Mouse (Mus musculus) frontal cortex, adult 2 months (tissue): ENCODE results near the gene Actr2. TPM values are rescaled to one million over a fixed set of nuclear protein-coding genes. Genes with fewer than 3 reads are reported as not detected.
A peak's percentile ranks its signal among the peaks of the same experiment; 100 is the strongest.
"Not testable (repeated sequence)": the region's sequence is repeated elsewhere in the genome, so short reads cannot be mapped to it uniquely, and the experiment has no call there.

ENCODE experiments used
- DNase-seq, 2 experiments: peaks; one replicate each; pipeline ENCODE4 v3.0.0; 2022; ENCODE audit warnings: low spot score in 1 of 2; ENCODE audit errors: extremely low spot score in 1 of 2
- polyA plus RNA-seq: library from polyadenylated mRNA; depleted of rRNA; stranded (reverse); fragments of >200 nt; gene quantifications from 2 replicates; pipeline ENCODE4 v1.2.3, GENCODE M21; 2012

Actr2 gene
- polyA plus RNA-seq, 1 experiment, result 145 TPM

DNA sequence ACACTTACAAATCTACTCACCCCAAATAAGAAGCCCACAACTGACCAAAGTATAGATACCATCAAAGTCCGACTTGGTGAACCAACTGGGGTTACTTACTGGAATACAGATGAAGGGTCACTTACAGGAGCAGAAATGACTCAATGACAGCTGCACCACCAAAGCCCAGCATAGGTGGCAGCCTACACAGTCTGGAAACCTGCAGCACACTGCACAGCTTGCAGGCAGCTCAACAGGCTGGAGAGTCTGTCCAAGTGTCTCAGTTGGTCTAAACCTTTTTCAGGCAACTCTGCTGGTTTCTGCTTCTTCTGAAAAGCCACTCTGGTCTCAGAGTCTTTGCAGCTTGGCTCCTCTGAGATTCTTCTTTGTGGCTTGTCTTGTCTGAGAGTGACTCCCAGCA is 12.7 kb upstream of the Actr2 start:
- DNase-seq, result no peak

DNA sequence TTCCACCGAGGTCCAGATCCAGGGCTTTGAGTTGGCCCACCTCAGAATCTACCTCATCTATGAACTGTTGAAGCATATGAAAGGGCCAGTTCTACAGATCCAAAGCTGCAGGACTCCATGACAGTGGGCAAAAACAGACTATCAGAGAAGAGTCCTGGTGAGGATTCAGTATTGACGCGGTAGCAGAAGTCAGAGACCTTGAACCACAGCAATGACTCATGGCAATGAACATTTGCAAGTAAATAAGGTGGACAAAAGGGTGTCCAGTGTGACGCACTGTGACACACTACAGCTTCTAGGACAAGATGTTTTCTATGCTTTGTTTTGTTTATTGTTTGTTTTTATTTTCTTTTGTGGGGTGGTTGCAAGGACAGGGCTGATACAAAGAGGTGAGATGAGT is 4.0 kb upstream of the Actr2 start:
- DNase-seq, result no peak

DNA sequence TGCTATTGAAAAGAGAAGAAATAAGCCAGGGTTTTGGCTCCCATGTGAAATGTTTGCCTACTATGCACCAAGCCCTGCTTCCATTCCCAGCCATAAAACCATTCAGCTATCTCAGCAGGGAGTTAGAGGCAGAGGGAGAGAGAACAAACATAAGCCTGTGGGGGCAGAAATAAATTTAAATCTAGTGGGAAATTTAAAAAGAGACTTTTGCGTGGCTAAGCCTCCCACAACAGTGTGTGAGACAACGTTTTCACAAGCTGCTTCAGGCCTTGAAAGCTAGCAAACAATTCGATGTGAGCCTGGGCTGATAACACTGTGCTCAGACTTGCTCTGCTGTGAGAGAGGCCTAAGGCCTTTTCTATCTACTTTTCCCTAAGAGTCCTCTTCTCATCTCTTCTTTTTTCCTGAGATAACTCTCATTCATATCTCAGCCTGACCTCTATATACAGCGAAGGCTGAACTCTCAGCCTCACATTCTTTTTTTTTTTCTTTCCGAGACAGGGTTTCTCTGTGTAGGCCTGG is 3.4 kb upstream of the Actr2 start:
- DNase-seq, result peak in 1 of 2 experiments; percentile 34

DNA sequence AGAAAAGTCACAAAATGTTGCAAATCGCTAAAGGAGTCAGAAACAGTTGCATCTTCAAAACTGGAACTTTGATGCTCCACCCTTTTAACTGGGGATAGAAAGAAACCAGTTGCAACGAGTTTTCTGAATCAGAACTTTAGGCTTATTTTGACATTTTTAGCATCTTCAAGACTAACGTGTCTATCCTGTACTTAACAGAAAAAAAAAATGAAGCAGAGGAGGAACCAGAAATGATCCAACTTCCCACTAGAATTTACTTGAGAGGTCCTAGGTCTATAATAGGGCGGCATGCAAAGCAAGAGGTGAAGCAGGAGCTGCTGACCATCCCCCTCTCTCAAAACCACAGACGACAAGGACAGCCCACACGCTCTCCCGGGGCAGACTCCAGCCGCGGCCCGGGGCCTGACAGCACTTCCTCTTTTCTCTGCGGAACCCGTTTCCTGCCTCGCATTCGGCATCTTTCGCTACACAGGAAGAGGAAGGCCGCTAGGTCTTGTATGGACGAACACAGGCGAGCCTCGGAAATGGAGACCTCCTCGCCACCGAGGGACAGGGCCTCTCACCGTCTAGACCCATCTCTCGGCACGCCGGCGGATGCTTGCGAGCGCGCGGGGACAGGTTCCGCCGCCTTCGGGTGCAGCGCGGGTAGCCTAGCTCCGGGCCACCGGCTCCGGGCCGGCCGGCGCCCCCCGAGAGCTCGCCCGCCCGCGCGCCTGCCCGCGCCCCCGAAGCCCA is 540 bp downstream of the Actr2 start:
- peak; percentile 50 to 72 for DNase-seq

DNA sequence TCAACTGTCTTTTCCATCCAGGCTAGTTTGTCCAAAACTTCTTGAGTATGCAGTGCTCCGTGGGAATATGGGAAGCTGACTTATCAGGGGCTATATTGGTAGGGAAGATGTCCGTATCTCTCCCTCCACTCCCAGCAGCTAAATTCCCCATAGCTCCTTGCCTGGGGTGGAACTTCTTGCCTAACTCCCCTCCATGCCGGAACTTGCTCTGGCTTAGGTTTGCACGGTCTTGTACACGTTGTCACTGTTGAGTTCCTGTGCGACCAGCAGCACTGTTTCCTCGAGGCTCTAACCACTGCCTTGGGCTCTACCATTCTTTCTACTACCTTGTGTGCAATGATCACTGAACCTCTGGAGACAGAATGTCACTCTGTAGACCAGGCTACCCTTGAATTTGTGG is 4.6 kb downstream of the Actr2 start:
- DNase-seq, result no peak

DNA sequence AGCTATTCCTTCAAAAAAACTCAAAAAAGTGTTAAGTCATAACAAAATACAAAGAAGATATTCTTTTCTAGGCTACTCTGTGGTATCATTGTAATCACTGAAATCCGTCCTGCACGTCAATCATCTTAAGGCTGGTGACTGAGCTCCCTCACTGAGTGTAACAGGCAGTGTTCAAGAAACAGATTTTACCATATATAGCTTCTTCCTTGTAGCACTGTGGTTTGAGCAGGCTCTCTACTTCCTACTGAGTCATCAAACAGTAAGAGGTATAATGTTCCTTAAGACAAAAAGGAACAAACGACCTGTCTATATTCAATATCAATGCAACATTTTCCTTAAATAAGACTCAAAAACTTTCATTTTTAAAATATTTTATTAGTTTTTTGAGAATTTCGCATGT is 5.0 kb downstream of the Actr2 start:
- no peak for DNase-seq

DNA sequence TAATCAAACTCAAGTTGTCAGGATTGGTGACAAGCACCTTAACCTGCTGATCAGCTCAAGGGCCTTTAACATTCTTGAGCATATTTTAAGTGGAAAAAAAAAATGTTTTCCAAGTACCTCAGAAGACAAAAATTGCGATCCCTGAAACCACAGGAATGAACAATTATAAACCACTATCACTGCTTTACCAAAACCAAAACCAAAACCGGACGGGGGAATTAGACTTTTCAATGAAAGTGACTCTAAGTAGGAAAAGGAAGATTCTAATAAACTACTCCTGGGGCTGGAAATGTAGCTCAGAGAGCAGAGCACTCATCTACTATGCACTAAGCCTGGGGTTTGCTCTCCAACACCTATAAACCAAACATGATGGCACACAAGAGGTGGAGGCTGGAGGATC is 5.8 kb downstream of the Actr2 start:
- no peak for DNase-seq

DNA sequence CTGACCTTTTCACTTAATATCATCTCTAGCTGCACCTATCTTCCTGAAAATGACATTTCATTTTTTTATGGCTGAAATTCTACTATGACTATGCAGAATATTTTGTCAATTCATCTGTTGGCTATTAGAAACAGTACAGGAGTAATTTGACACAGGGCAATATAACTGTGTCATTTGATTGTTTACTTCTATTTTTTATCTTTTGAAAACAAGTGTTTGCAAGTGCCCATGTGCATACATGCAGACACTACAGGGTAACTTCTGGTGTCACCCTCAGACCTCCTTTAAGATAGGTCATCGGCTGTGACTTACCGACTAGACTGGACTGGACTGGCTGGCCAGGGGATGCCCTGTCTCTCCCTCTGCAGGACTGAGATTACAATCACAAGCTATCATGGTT is 8.8 kb downstream of the Actr2 start:
- no peak for DNase-seq

DNA sequence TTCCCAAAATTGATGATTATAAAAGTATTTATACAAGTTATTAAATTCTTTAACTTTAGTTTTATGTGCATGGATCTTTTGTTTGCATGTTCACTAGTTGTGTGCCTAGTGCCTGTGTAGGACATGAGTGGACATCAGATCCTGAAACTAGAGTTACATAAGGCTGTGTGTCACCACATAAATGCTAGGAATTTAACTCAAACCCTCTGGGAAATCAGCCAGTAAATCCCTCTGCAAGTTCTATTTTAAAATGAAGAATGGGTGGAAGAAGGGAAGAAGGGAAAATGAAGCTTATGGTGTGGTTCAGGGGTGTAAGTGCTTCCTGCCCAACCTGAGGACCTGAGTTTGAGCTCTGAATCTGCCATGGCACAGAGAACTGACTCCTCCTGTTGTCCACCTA is 26.4 kb downstream of the Actr2 start:
- no peak for DNase-seq

DNA sequence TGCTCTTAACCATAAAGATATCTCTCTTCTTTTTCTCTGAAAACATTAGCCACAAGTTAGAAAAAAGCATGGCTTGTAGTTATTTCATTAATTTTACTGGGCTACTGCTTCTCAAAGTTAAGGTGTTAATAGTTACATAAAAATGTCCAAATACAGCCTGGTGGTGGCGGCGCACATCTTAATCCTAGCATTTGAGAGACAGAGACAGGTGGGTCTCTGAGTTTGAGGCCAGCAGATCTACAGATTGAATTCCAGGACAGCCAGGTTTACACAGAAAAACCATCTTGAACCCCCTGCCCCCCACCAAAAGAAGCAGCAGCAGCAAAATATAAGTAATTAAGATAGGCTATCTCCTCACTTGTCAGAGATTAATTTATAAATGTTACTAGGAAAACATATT is 27.1 kb downstream of the Actr2 start:
- no peak for DNase-seq

DNA sequence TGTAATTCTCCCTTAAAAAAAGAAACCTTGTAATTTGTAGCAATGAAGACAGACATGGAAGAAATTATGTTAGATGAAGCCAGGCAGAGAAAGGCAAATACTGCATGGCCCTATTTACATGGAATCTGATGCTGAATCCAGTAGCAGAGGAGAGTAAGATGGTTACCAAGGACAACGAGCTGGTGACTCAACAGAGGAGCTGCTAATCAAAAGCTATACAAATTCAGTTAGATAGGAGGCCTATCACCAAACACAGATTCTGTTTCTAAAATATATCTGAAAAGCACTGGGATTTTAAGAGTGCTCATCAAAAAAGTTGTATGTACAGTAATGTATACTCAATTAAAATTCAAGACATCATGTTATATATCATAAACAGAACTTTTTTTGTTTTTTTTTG is 37.3 kb downstream of the Actr2 start:
- DNase-seq, result no peak

DNA sequence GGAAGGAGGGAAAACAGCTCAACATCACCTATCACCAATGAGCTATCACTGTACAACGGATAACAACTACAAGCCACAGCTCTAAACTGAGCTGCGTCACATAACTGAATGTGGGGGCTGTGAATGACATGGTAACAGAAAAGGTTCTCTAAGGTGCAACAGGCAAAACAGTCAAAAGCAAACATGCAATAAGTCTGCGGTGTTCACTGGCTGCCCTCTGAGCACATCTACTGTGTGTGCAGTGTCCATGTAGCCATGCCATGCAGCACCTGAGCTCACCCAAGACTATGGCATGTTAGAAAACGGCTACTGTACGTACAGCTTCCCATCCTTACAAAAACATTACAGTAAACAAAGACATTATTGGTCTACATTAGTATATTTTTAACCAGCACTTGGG is 39.9 kb downstream of the Actr2 start:
- DNase-seq, result no peak

DNA sequence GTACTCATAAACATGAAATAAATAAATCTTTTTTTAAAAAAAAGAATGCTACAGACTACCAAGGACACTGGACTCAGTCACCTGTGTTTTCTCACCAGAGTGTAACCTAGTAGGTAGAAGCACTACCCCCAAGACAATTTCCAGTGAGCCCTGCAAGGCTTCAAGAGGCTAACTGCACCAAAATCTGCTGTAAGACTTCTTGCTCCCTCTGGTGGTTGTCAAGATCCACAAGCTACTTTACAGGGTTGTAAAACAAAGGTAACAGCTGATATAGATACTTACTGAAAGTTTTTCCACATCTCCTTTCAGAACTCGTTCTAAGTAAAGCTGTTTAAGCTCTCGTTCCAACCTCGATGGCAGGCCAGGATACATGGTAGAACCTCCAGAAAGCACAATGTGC is 40.5 kb downstream of the Actr2 start:
- DNase-seq, result peak; percentile 38 to 80

DNA sequence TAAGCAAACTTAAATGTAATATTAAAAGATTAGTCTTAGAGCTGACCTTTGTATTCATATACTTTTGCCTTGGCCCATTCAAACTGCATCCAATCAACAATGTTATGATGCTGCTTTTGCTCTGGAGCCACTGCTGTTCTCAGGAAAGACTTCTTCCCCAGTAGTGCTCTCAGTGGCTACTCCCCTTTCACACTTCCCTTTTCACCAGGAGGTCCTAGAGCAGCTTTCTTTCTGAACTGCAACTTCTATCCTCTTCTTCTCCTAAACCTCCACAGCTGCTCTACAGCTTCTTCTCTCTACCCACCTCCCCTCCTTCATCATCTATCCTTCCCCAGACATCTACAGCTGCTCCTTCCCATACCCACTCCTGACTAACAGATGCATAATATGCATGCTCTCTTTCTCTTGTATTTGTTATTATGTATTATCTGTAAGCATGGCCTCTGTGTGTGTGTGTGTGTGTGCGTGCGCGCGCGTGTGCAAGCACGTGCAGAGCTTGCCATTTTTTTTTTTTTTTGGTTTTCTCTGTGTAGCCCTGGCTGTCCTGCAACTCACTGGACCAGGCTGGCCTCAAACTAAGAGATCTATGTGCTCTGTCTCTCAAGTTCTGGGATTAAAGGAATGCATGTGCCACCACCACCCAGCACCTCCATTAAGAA is 44.2 kb downstream of the Actr2 start:
- no peak for DNase-seq

DNA sequence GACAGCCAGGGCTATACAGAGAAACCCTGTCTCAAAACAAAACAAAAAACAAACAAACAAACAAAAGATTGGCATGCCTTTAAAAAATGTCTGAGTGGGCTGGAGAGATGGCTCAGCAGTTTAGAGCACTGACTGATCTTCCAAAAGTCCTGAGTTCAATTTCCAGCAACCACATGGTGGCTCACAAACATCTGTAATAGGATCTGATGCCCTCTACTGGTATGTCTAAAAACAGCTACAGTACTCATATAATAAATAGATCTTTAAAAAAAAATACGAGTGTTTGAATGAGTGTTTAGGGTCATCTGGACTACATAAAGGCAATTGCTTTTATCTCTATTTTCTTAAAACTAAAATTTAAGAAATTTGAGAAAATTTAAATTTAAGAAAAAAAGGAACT is 45.2 kb downstream of the Actr2 start:
- no peak for DNase-seq

DNA sequence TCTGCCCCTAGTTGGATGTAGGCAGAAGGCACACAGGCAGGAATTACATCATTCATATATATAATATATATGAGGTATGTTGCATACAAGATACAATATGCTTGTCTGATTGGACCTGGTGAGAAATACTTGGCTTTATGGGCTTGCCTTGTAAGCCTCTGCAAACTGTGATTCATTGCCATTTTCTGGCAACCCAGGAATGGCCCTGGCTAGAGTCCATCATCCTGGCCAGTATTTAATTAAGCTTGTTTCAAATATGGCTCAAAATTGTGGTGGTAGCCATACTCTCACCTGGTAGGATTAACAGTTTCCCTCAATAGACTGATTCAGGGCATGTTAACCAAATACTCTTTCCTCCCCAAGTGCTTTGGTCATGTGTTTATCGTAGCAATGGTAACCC is 46.6 kb downstream of the Actr2 start:
- DNase-seq, result no peak

DNA sequence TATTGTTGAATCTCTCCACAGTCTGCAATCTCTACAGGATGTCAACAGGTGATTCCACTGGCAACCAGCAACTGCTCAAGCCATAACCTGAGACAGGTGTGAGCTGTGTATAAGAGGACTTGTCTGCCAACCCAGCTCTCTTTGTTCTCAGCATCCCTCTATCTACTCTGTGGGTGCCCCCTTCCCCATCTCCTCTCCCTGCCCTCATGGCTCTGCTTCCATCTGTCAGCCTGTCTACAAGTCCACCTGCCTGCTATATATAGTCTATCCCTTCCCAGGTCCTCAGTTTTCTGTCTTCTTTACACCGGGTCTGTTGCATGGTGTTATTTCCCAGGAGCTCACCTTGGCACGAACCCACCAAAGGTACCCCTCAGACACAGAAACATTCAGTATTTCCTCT is 47.8 kb downstream of the Actr2 start:
- no peak for DNase-seq

DNA sequence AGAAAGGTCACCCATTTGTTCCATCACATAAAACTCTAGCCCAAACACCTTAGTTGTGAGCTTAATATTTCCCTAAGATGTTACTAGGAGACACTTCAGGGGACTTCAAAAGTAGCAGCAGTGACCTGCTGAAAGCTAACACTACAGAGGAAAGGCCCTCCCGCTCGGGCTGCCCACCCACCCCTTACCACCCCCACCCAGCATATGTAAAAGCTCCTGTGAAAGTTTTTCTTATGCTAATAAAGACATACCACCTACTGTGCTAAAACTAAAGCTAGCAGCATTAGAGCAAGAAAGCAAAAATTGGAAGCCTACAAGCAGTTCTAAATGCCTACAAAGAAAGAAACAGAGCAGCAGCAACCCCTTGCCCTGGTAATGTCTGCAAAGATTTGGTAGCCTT is 48.6 kb downstream of the Actr2 start:
- DNase-seq, result not testable (repeated sequence)

DNA sequence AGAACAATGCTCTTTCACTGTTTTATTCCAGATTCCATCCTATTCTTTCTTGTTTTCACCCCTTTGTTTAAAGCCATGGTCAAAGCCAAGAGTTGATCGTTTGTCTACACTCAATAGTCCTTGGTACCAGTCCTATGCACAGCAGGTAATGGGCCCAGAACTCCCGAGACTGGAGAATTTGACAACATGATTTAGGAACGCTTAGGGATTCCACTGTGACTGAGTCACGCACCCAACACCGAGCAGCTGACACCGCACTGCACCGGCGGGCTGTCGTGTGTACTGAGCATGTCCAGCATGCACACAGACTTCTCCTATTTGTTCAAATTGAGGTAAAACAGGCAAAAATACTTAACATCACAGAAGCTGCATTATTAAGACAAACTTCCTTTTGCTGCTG is 49.9 kb downstream of the Actr2 start:
- not testable (repeated sequence) for DNase-seq

DNA sequence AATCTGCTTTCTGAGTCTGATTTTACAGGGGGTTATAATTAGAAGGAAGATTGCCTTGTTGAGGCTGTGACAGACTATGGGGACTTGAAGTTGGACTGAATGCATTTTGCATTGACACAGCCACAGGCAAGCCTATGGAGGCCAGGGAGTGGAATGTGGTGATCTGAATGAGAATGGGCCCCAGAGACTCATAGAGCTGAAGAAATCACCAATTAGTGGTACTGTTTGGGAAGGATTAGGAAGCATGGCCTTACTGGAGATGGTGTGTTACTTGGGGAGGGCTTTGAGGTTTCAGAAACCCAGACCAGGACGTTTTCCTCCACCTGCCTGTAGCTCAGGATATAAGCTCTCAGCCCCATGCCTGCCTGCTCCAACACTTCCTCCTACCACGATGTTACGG is 53.0 kb downstream of the Actr2 start:
- DNase-seq, result no peak

DNA sequence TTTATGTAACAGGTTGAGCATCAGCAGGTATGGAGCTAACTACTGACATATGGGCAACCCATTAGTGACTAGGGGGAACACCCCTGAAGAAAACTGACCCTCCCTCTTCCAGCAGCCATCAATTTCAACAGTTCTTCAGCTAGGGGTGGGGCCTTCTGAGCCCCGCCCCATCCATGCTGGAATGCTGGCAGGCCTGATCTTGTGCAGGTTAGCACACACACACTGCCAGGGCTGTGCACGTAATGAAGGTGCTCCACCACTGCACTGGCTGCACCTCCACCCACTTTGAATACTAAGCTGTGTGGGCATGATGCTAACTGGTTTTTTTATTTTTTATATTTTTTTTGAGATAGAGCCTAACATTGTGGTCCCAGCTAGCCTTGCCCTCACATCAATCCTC is 55.3 kb downstream of the Actr2 start:
- DNase-seq, result no peak

DNA sequence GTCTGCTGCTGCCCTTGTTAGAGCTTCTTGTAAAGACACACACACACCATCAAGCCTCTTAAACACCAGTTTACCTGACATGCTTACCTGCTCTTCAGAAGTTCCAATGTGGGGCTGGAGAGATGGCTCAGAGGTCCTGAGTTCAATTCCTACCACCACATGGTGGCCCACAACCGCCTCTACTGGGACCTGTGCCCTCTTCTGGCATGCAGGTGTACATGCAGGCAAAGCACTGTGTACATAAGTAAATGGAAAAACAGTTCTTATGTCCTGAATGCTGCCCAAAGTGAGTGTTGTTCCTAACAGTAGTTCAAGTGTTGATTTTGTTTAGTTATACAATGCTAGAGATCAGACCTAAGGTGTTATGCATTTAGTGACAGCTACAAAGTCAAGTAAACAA is 56.5 kb downstream of the Actr2 start:
- no peak for DNase-seq
